Mouse (Mus musculus) bone marrow macrophage, adult 2 months (primary cell): ENCODE measurements at regions not wholly inside any gene's neighbourhood (a gene's known extent, or its start where the extent isn't known, plus 50 kb on each side); places are given as distances from the start of the nearest gene placed in this dataset.

Source experiments
- H3K27ac ChIP-seq: 2 replicates; pipeline ENCODE4 v1.5.1; 2012; ENCODE audit warnings: low read depth, low read length; ENCODE audit not compliant: insufficient read depth
- H3K4me1 ChIP-seq: 2 replicates; pipeline ENCODE4 v1.6.1; 2012; ENCODE audit warnings: low read length; ENCODE audit not compliant: control insufficient read depth, insufficient read depth
- H3K4me3 ChIP-seq: 2 replicates; pipeline ENCODE4 v1.5.1; 2012; ENCODE audit warnings: mild to moderate bottlenecking, low read length, moderate library complexity; ENCODE audit not compliant: insufficient read depth
- CTCF ChIP-seq: IDR thresholded peaks from 2 replicates; pipeline ENCODE4 v1.5.1; 2012; ENCODE audit warnings: low read depth, mild to moderate bottlenecking, low read length, moderate library complexity
- POLR2A ChIP-seq: IDR thresholded peaks from 2 replicates; pipeline ENCODE4 v1.6.1; 2012; ENCODE audit warnings: mild to moderate bottlenecking, low read depth, low read length, borderline replicate concordance

DNA sequence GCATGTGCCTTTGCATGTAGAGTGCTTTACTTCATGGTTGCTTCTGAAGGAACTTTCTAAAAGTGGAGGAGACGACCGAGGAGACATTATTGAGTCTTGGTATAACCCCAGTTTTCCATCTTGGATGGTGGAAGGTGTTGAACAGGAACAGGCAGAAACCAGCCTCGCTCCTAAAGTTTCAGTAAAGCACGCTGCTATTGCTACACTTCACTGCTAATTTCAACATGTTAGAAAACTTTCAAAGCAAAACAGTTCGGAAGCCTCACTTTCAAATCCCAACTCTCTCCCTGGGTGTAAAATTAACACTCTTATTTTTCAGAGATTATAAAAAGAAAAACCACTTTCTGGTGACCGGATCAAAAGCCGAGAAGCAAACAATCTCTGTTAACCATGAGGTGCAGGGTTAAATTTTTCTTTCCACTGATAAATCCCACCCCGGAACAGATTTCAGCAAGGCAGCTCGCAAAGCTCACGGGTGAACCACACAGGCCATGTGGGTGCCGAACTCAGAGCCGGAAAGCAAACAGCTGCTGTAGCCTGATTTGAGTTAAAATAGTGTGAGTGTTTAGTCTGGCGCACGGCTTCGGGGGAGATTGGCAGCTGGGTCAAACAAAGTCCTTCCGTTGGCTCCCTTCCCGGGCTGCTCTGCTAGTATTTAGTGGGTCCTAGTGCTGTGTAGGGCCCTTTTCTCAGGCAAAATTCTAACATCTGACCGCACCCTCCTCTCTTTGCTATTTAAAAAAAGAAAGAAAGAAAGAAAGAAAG is 102.2 kb downstream of the Gm11146 start:
- no peak for TF ChIP-seq POLR2A
- TF ChIP-seq CTCF = no peak
- Histone ChIP-seq H3K4me1 (no peaks in the 10 kb centered on the region), H3K4me3 (no peak overlapping the region), H3K27ac (no peak overlapping the region)

DNA sequence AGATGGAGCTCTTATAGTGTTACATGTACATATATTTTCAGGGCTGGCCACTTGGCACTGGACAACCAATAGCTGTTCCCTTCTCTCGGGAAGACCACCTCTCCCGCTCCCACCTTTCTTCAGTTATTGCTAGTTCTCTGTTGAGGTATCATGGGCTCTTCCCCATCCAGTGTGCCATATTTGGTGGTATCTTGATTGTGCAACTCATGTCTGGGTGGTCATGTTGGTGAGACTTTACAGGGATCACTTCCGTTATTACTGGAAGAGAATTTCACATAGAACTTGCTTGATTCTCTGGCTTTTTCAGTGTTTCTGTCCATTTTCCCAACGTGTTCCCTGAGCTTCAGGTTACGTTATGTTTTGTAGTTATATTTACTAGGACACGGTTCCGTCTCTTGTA is 106.6 kb downstream of the Gm11146 start:
- Histone ChIP-seq H3K27ac (no peak overlapping the region), H3K4me1 (no peaks in the 10 kb centered on the region), H3K4me3 (no peak overlapping the region)
- TF ChIP-seq CTCF (no peak), POLR2A (no peak)

DNA sequence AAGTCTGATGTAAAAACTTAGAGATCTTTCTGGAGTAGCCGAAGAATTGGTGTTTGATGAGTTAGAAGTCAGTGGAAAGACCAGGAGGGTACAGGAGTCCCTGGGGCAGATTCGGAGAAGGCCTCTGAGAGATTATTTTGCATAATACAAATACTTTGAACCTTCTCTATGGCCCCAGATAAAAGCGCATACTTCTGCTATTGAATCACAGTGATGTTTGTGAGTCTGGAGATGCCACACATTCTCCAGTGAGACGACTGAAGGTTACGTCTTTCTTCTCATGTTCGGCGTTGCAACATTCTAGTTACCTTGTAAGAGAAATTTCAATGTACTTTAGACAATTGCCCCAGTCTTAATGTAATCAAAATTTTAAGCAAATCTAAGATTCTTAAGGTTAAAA is 107.9 kb downstream of the Gm11146 start:
- no peak for TF ChIP-seq POLR2A
- no peak for TF ChIP-seq CTCF
- H3K4me1 ChIP-seq = no peaks in the 10 kb centered on the region
- H3K4me3 ChIP-seq = no peak overlapping the region
- no peak overlapping the region for H3K27ac ChIP-seq

DNA sequence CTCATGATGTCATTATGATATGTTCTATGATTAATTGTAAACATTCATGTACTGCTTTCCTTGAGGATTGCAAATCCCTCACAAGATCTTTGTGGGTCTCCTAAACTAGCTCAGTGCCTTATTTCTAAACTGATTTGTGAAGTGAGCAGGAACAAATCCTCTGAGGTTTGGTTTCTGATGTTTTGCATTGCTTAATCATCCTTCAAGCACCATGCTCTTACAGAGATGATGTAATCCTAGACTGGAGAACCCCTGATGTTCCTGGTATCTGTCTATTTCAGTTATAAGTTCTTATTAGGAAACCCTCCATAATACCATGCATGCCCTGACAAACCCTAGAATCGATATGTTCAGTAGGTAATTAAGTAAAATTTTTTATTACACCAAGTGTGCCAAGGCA is 113.7 kb downstream of the Gm11146 start:
- no peak for TF ChIP-seq CTCF
- no peak for TF ChIP-seq POLR2A
- Histone ChIP-seq H3K4me3 (no peak overlapping the region), H3K27ac (no peak overlapping the region), H3K4me1 (peaks cover 2% of the 10 kb centered on the region; the same call in 1 of the 2 replicates)

DNA sequence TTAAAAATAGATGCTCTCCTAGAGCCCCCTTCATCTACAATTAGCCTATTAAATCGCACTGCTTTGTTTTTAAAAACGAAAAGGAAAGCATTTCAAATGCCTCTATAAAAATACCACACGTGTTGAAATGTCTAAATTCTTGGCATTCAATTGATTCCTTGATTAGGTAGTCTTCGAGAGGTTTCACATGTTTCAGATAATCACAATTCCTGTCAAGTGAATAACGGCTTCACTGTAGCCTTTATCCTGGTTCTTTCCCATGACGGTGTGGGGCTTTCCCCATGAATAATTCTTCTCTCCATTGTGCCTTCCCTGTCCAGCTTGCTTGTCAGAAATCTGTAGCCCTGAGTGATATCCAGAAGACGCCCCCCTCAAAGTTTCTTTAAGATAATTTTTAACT is 122.1 kb downstream of the Gm11146 start:
- Histone ChIP-seq H3K4me3 (no peak overlapping the region), H3K4me1 (peaks cover 7% of the 10 kb centered on the region), H3K27ac (no peak overlapping the region)
- TF ChIP-seq POLR2A (no peak), CTCF (no peak)

DNA sequence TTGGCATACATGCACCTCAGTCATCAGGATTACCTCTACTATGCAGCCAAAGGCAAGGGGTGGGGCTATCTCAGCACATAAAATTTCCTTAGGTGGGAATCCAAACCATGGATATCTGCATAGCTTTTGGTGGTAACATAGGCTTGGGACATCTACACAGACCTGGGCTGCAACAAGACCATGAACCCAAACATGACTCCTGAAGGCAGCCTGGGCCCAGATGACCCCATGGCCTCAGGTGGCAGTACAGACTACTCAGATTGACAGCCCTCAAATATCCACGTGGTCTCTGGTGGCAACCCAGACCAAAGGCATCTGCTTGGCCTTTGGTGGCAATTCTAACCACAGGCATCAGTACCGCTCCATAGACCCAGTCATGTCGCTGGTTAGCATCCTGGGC is 130.0 kb downstream of the Gm11146 start:
- Histone ChIP-seq H3K27ac (no peak overlapping the region), H3K4me1 (peaks cover 9% of the 10 kb centered on the region), H3K4me3 (no peak overlapping the region)
- TF ChIP-seq POLR2A = no peak
- no peak for TF ChIP-seq CTCF

DNA sequence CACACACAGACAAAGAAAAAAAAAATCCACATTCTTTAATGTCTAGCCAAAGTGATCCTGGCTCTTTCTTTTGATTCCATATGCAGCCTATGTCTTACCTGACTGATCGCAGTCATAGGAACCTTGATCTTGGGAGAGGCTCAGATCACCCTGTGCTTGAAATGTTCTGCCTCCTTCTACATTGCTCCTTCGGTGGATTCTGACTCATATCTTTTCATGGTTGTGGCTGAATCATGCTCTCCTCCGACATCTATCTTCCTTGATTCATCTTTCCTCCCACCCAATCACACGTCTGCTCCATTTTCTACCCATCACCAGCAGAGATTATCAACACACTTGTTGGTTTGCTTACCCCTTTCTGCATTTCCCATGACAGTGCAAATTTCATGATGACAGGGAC is 132.0 kb downstream of the Gm11146 start:
- Histone ChIP-seq H3K4me3 (no peak overlapping the region), H3K4me1 (peaks cover 2% of the 10 kb centered on the region; the same call in 1 of the 2 replicates), H3K27ac (no peak overlapping the region)
- no peak for TF ChIP-seq POLR2A
- no peak for TF ChIP-seq CTCF

DNA sequence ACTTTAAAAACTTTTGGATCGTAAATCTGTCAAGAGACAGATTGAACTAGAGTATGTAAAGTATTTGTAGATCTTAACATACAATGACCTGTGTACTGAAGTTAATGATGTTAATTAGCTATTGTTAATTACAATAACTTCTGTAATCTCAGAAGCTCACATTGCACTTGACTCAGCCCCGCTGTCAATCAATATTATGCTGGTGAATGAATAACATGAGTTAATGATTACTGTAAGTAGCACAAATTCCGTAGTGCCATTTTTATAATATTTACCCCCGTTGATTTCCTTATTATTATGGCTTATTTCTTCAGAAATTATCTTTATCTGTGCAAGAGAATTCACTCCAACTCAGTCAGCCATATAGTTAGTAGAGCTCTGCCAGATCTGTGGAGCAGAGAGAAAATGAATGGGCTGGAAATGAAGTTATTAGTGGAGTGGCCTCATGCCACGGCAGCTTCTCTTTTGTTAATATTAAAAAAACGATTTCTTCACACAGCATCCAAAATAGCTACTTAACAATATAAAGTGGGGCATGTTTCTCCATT is 132.5 kb downstream of the Gm11146 start:
- Histone ChIP-seq H3K27ac (no peak overlapping the region), H3K4me1 (peaks cover 2% of the 10 kb centered on the region; the same call in 1 of the 2 replicates), H3K4me3 (no peak overlapping the region)
- TF ChIP-seq CTCF = no peak
- no peak for TF ChIP-seq POLR2A

DNA sequence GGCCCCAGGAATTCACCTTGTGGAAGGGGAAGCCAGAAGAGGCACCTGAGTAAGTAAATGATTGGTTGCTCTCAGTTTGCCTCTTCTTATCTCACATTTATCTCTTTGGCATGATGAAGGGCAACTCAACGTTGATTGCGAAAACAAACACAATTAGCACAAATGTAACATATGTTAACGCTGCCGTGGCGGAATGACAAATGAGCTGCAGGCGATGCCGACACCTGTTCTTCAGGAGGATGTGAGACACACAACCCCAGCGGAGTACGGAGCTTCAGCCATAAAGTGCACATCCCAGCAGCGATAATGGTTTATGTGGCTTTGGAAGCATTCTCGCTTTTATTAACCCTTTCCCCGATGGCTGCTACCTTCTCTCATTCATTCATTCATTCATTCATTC is 134.7 kb downstream of the Gm11146 start:
- no peak for TF ChIP-seq POLR2A
- TF ChIP-seq CTCF = no peak
- H3K27ac ChIP-seq = no peak overlapping the region
- H3K4me1 ChIP-seq = peaks cover 5% of the 10 kb centered on the region
- no peak overlapping the region for H3K4me3 ChIP-seq

DNA sequence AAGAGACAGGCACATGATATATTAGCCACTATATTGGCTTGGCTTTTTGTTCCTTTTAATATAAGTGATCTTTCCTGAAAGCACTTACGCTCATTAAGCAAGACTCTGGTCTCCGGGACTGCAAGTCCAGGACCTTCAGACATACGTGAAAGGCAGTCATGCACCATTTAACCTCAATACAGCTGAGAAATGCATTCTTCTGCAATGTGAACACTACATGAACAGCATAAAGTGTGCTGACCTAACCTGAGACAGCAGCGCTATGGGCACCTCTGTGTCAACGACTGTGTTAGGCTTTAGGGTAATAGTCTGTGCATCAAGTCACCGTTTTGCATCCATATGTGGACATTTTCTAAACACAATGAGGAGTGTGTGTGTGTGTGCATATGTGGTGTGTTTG is 137.3 kb downstream of the Gm11146 start:
- H3K4me1 ChIP-seq = peaks cover 5% of the 10 kb centered on the region
- no peak overlapping the region for H3K27ac ChIP-seq
- no peak for TF ChIP-seq CTCF
- TF ChIP-seq POLR2A = no peak
- H3K4me3 ChIP-seq = no peak overlapping the region

DNA sequence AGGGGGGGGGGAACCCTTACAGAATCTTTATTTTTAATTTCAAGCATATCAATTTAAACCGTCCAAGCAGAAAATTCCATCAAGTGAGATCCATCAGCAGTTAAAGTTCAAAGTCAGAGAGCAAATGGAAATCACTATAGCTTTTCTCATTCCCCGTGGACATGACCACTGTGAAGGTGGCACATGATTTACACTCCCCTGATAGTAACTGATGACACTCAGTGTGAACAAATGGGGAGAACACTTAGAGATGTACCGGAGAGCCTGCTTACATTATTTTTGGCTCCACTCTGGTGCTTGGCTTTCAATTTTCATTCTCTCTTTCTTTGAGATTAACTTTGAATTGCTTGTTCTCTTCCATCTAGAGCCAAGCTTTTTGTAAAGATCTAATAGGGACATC is 140.0 kb downstream of the Gm11146 start:
- H3K4me1 ChIP-seq = peaks cover 9% of the 10 kb centered on the region
- H3K27ac ChIP-seq = no peak overlapping the region
- TF ChIP-seq POLR2A (no peak), CTCF (no peak)
- H3K4me3 ChIP-seq = no peak overlapping the region
